Mouse (Mus musculus) forebrain, postnatal 0 days (tissue): ENCODE data around the gene Tbx1. TPM values are rescaled to one million over a fixed set of nuclear protein-coding genes. Genes with fewer than 3 reads are reported as not detected.

Experiments
- ATAC-seq: fragments of 200-750 bp; cut with Nextera tagmentation; 2 replicates; pipeline ENCODE4 v1.8.0; 2017; ENCODE audit warnings: mild to moderate bottlenecking, moderate library complexity
- DNase-seq: peaks from one replicate; pipeline ENCODE4 v3.0.0-alpha.2; 2015
- H3K27ac ChIP-seq: fragments of 300-500 bp; sonication (generic); 2 replicates; pipeline ENCODE4 v1.5.1; 2014; ENCODE audit warnings: low read depth, mild to moderate bottlenecking, antibody characterized with exemption, low read length, moderate library complexity, mixed read lengths
- H3K27me3 ChIP-seq: fragments of 300-500 bp; sonication (generic); 2 replicates; pipeline ENCODE4 v1.6.1; 2014; ENCODE audit warnings: mild to moderate bottlenecking, low read length, mixed read lengths; ENCODE audit not compliant: insufficient read depth
- H3K36me3 ChIP-seq: fragments of 300-500 bp; sonication (generic); 2 replicates; pipeline ENCODE4 v1.6.1; 2014; ENCODE audit warnings: mild to moderate bottlenecking, moderate library complexity; ENCODE audit not compliant: insufficient read depth
- H3K4me1 ChIP-seq: fragments of 300-500 bp; sonication (generic); 2 replicates; pipeline ENCODE4 v1.6.1; 2014; ENCODE audit warnings: antibody characterized with exemption; ENCODE audit not compliant: insufficient read depth
- H3K4me2 ChIP-seq: fragments of 300-500 bp; sonication (generic); 2 replicates; pipeline ENCODE4 v1.6.1; 2014; ENCODE audit warnings: low read depth, mild to moderate bottlenecking, moderate library complexity
- H3K4me3 ChIP-seq: fragments of 300-500 bp; sonication (generic); 2 replicates; pipeline ENCODE4 v1.5.1; 2014; ENCODE audit warnings: low read depth, low read length, mixed read lengths
- H3K9ac ChIP-seq: fragments of 300-500 bp; sonication (generic); 2 replicates; pipeline ENCODE4 v1.6.1; 2014; ENCODE audit warnings: mild to moderate bottlenecking
- H3K9me3 ChIP-seq: fragments of 300-500 bp; sonication (generic); 2 replicates; pipeline ENCODE4 v1.6.1; 2016; ENCODE audit warnings: low read length
- CTCF ChIP-seq: sonication (generic); IDR thresholded peaks from 2 replicates; pipeline ENCODE4 v1.5.1; 2016; ENCODE audit warnings: antibody characterized with exemption, control low read depth, low read depth
- WGBS: fragments of 180-500 bp; shearing (Covaris S2); extraction: QIAGEN DNeasy Blood & Tissue Kit; methylation state at CpG from one replicate; pipeline ENCODE4 v1.1.7; 2014; 5-methylcytosine and 5-hydroxymethylcytosine counted together
- polyA plus RNA-seq: library from polyadenylated mRNA; unstranded; fragments of >200 nt; fragmentation: Nextera tagmentation; extraction: Ambion mirVana; gene quantifications from 2 replicates; pipeline ENCODE4 v1.2.1, GENCODE M21; 2015
- total RNA-seq: library from RNA; depleted of rRNA; stranded (reverse); fragments of >200 nt; gene quantifications from 2 replicates; pipeline ENCODE4 v1.2.3, GENCODE M21; 2014

The Tbx1 gene
- total and polyA plus RNA-seq, 2 experiments from 2014 or later = 0.71 to 0.90 TPM

GRCm38 (mm10) chr16:18577599-18578160 is 12.8 kb downstream of the Tbx1 start:
- no peaks in the 10 kb centered on the region for H3K9me3 ChIP-seq
- no peaks in the 10 kb centered on the region for H3K4me1 ChIP-seq
- DNase-seq = no peak
- no peak overlapping the region for H3K4me2 ChIP-seq
- no peak overlapping the region for H3K9ac ChIP-seq
- 16% methylated on average over 5 of the region's 5 CpGs for WGBS
- ATAC-seq = no peak
- peaks cover 34% of the 10 kb centered on the region for H3K27me3 ChIP-seq
- TF ChIP-seq CTCF = no peak
- H3K27ac ChIP-seq = no peak overlapping the region
- H3K4me3 ChIP-seq = no peak overlapping the region
- no peaks in the 10 kb centered on the region for H3K36me3 ChIP-seq

GRCm38 (mm10) chr16:18577071-18577470 is 13.4 kb downstream of the Tbx1 start:
- H3K4me3 ChIP-seq = no peak overlapping the region
- no peaks in the 10 kb centered on the region for H3K36me3 ChIP-seq
- H3K9ac ChIP-seq = no peak overlapping the region
- no peak overlapping the region for H3K4me2 ChIP-seq
- H3K4me1 ChIP-seq = no peaks in the 10 kb centered on the region
- TF ChIP-seq CTCF = no peak
- no peak overlapping the region for H3K27ac ChIP-seq
- H3K27me3 ChIP-seq = peaks cover 28% of the 10 kb centered on the region
- WGBS = 36% methylated on average over 3 of the region's 3 CpGs
- ATAC-seq = no peak
- no peaks in the 10 kb centered on the region for H3K9me3 ChIP-seq
- DNase-seq = no peak

GRCm38 (mm10) chr16:18574196-18574595 is 16.3 kb downstream of the Tbx1 start:
- no peaks in the 10 kb centered on the region for H3K36me3 ChIP-seq
- H3K9ac ChIP-seq = no peak overlapping the region
- WGBS = 74% methylated on average over 8 of the region's 8 CpGs
- no peaks in the 10 kb centered on the region for H3K4me1 ChIP-seq
- DNase-seq = no peak
- no peaks in the 10 kb centered on the region for H3K27me3 ChIP-seq
- TF ChIP-seq CTCF = no peak
- H3K27ac ChIP-seq = no peak overlapping the region
- no peak for ATAC-seq
- H3K4me2 ChIP-seq = no peak overlapping the region
- H3K4me3 ChIP-seq = no peak overlapping the region
- H3K9me3 ChIP-seq = no peaks in the 10 kb centered on the region

GRCm38 (mm10) chr16:18568599-18568998 is 21.9 kb downstream of the Tbx1 start:
- TF ChIP-seq CTCF = no peak
- H3K4me1 ChIP-seq = no peaks in the 10 kb centered on the region
- H3K36me3 ChIP-seq = peaks cover 5% of the 10 kb centered on the region; the same call in 1 of the 2 replicates
- DNase-seq (no peak), ATAC-seq (no peak)
- no peaks in the 10 kb centered on the region for H3K27me3 ChIP-seq
- no peak overlapping the region for H3K27ac ChIP-seq
- 72% methylated on average over 7 of the region's 7 CpGs for WGBS
- H3K4me2 ChIP-seq = no peak overlapping the region
- no peak overlapping the region for H3K9ac ChIP-seq
- H3K9me3 ChIP-seq = no peaks in the 10 kb centered on the region
- H3K4me3 ChIP-seq = no peak overlapping the region

- no peak for TF ChIP-seq CTCF
- 82% methylated on average over 2 of the region's 2 CpGs for WGBS
- Histone ChIP-seq H3K36me3 (peaks cover 5% of the 10 kb centered on the region; the same call in 1 of the 2 replicates), H3K4me2 (no peak overlapping the region), H3K27ac (no peak overlapping the region), H3K9me3 (no peaks in the 10 kb centered on the region), H3K4me1 (no peaks in the 10 kb centered on the region), H3K27me3 (no peaks in the 10 kb centered on the region), H3K4me3 (no peak overlapping the region), H3K9ac (no peak overlapping the region)
- no peak for ATAC-seq
- no peak for DNase-seq
Measured at GRCm38 (mm10) chr16:18564472-18564871, 26.0 kb downstream of the Tbx1 start.

GRCm38 (mm10) chr16:18556461-18556860 is 34.0 kb downstream of the Tbx1 start:
- Histone ChIP-seq H3K9me3 (no peaks in the 10 kb centered on the region), H3K27me3 (no peaks in the 10 kb centered on the region), H3K27ac (no peak overlapping the region), H3K4me2 (no peak overlapping the region), H3K4me1 (no peaks in the 10 kb centered on the region), H3K4me3 (no peak overlapping the region), H3K9ac (no peak overlapping the region), H3K36me3 (no peaks in the 10 kb centered on the region)
- 86% methylated on average over 3 of the region's 3 CpGs for WGBS
- no peak for TF ChIP-seq CTCF
- no peak for ATAC-seq
- no peak for DNase-seq

- Histone ChIP-seq H3K27ac (no peak overlapping the region), H3K9ac (no peak overlapping the region), H3K36me3 (no peaks in the 10 kb centered on the region), H3K27me3 (no peaks in the 10 kb centered on the region), H3K4me2 (no peak overlapping the region), H3K9me3 (no peaks in the 10 kb centered on the region), H3K4me1 (no peaks in the 10 kb centered on the region), H3K4me3 (no peak overlapping the region)
- WGBS = 82% methylated on average over 17 of the region's 17 CpGs
- no peak for TF ChIP-seq CTCF
- DNase-seq (no peak), ATAC-seq (no peak)
Measured at GRCm38 (mm10) chr16:18555235-18555935, 35.1 kb downstream of the Tbx1 start.
